Mouse (Mus musculus): ENCODE results near the gene Dglucy. TPM values are rescaled to one million over a fixed set of nuclear protein-coding genes. Genes with fewer than 3 reads are reported as not detected.

Gene Dglucy
- total RNA-seq (2014; rRNA removed; ENCODE audit: low replicate concordance) (6.4 and 12.4 TPM in 2 replicates), polyA plus RNA-seq (2015; fragmentation: Nextera tagmentation; extraction: Ambion mirVana) (7.9 and 9.2 TPM in 2 replicates)

GRCm38 (mm10) chr12:100778934-100779865 lies at the start of gene Dglucy:
Gene Dglucy, plus strand, starts transcription at chr12:100779057.
- TF ChIP-seq CTCF (IDR thresholded peaks at IDR 0.05; ENCODE audit: low read depth) = no peak
- TF ChIP-seq EP300 (IDR thresholded peaks at IDR 0.05; ENCODE audit: low read depth) = no peak
- Histone ChIP-seq H3K4me3 (ENCODE audit: low read depth, low read length) (peak within 1 kb of the TSS; percentile 45), H3K27ac (ENCODE audit: low read depth) (peak within 1 kb of the TSS; percentile 90), H3K36me3 (replicated peaks; ENCODE audit: control insufficient read depth, insufficient read depth, low read length) (no peaks in the 10 kb centered on the region), H3K4me1 (ENCODE audit: control insufficient read depth, insufficient read depth) (peaks cover 13% of the 10 kb centered on the region; the same call in 1 of the 2 replicates), H3K27me3 (ENCODE audit: control insufficient read depth, insufficient read depth, low read length) (no peaks in the 10 kb centered on the region), H3K4me2 (ENCODE audit: low read depth, low read length) (peak within 1 kb of the TSS; percentile 61), H3K9me3 (replicated peaks; ENCODE audit: control insufficient read depth, low read length) (no peaks in the 10 kb centered on the region), H3K9ac (replicated peaks; ENCODE audit: low read depth, low read length) (peak within 1 kb of the TSS; percentile 62)
- ATAC-seq (ENCODE audit: insufficient read depth, low read depth) (peak; percentile 97), DNase-seq (ENCODE audit: low spot score) (peak; percentile 91)
- 19% methylated on average over 12 of the region's 12 CpGs for WGBS

DNA sequence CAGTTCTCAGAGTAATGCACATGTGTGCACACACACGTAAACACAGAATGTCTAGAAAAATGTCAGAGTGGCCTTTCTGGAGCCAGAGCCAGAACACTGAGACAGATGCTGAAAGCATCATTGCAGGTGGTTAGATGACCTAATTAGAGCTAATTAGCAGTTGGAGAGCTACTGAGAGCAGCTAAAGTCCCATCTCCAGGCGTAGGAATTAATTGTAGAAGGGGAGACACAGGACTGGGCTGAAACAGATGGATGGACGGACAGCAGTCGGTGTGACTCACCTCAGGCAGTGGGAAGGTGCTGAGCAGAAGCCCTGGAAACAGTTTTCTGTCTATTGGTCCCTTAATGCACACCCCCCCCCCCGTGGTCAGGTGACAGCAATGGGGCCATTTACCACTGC lies 43.7 kb upstream of the Dglucy start:
- TF ChIP-seq CTCF (IDR thresholded peaks at IDR 0.05; ENCODE audit: low read depth) (no peak), EP300 (IDR thresholded peaks at IDR 0.05; ENCODE audit: low read depth) (no peak)
- Histone ChIP-seq H3K9ac (replicated peaks; ENCODE audit: low read depth, low read length) (no peak overlapping the region), H3K4me3 (ENCODE audit: low read depth, low read length) (no peak overlapping the region), H3K4me2 (ENCODE audit: low read depth, low read length) (no peak overlapping the region), H3K27me3 (ENCODE audit: control insufficient read depth, insufficient read depth, low read length) (no peaks in the 10 kb centered on the region), H3K27ac (ENCODE audit: low read depth) (no peak overlapping the region), H3K4me1 (ENCODE audit: control insufficient read depth, insufficient read depth) (no peaks in the 10 kb centered on the region), H3K9me3 (replicated peaks; ENCODE audit: control insufficient read depth, low read length) (no peaks in the 10 kb centered on the region), H3K36me3 (replicated peaks; ENCODE audit: control insufficient read depth, insufficient read depth, low read length) (no peaks in the 10 kb centered on the region)
- 72% methylated on average over 5 of the region's 5 CpGs for WGBS
- ATAC-seq (ENCODE audit: insufficient read depth, low read depth) = no peak
- no peak for DNase-seq (ENCODE audit: low spot score)

GRCm38 (mm10) chr12:100735581-100735980 lies 43.3 kb upstream of the Dglucy start:
- Histone ChIP-seq H3K9me3 (replicated peaks; ENCODE audit: control insufficient read depth, low read length) (no peaks in the 10 kb centered on the region), H3K27ac (ENCODE audit: low read depth) (no peak overlapping the region), H3K27me3 (ENCODE audit: control insufficient read depth, insufficient read depth, low read length) (no peaks in the 10 kb centered on the region), H3K36me3 (replicated peaks; ENCODE audit: control insufficient read depth, insufficient read depth, low read length) (no peaks in the 10 kb centered on the region), H3K4me2 (ENCODE audit: low read depth, low read length) (no peak overlapping the region), H3K9ac (replicated peaks; ENCODE audit: low read depth, low read length) (no peak overlapping the region), H3K4me1 (ENCODE audit: control insufficient read depth, insufficient read depth) (no peaks in the 10 kb centered on the region), H3K4me3 (ENCODE audit: low read depth, low read length) (no peak overlapping the region)
- 81% methylated on average over 2 of the region's 2 CpGs for WGBS
- TF ChIP-seq CTCF (IDR thresholded peaks at IDR 0.05; ENCODE audit: low read depth) (no peak), EP300 (IDR thresholded peaks at IDR 0.05; ENCODE audit: low read depth) (no peak)
- DNase-seq (ENCODE audit: low spot score) = no peak
- ATAC-seq (ENCODE audit: insufficient read depth, low read depth) = no peak

- no peaks in the 10 kb centered on the region for H3K9me3 ChIP-seq (replicated peaks; ENCODE audit: control insufficient read depth, low read length)
- WGBS = 63% methylated on average over 3 of the region's 3 CpGs
- DNase-seq (ENCODE audit: low spot score) (no peak), ATAC-seq (ENCODE audit: insufficient read depth, low read depth) (no peak)
- H3K4me1 ChIP-seq (ENCODE audit: control insufficient read depth, insufficient read depth) = no peaks in the 10 kb centered on the region
- no peak overlapping the region for H3K4me2 ChIP-seq (ENCODE audit: low read depth, low read length)
- no peak overlapping the region for H3K27ac ChIP-seq (ENCODE audit: low read depth)
- TF ChIP-seq CTCF (IDR thresholded peaks at IDR 0.05; ENCODE audit: low read depth) = no peak
- no peak for TF ChIP-seq EP300 (IDR thresholded peaks at IDR 0.05; ENCODE audit: low read depth)
- H3K4me3 ChIP-seq (ENCODE audit: low read depth, low read length) = no peak overlapping the region
- H3K27me3 ChIP-seq (ENCODE audit: control insufficient read depth, insufficient read depth, low read length) = no peaks in the 10 kb centered on the region
- no peak overlapping the region for H3K9ac ChIP-seq (replicated peaks; ENCODE audit: low read depth, low read length)
- H3K36me3 ChIP-seq (replicated peaks; ENCODE audit: control insufficient read depth, insufficient read depth, low read length) = no peaks in the 10 kb centered on the region
Measured at GRCm38 (mm10) chr12:100738498-100738897, 40.4 kb upstream of the Dglucy start.

DNA sequence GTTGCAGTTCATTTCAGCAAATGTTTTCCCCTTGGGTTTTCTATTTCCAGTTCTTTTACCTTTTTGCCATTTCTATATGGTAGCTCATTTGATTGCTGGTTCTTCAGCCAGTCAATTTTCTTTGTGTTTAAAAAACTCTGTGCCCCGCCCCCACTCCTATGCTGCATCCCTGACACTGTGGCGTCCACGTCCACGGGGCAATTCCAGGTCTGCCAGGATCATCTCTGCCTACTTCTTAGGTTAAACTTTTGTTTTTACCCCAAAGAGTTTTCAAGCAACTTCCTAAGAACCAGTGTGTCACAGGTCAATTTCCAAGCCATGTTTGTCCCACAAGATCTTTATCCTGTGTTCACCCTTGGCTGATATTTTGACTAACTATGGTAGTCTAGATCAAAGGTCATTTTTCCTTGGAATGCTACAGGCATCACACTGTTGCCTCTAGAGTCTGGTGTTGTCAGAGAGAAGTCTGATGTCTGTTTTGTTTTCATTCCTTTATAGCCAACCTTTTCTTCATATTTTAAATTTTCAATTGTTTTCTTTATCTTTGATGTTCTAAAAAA lies 39.8 kb upstream of the Dglucy start:
- Histone ChIP-seq H3K4me1 (ENCODE audit: control insufficient read depth, insufficient read depth) (no peaks in the 10 kb centered on the region), H3K4me2 (ENCODE audit: low read depth, low read length) (no peak overlapping the region)
- no peak for TF ChIP-seq EP300 (IDR thresholded peaks at IDR 0.05; ENCODE audit: low read depth)
- no peak for TF ChIP-seq CTCF (IDR thresholded peaks at IDR 0.05; ENCODE audit: low read depth)

More for the DNA sequence above, 39.8 kb upstream of the Dglucy start:
- DNase-seq (ENCODE audit: low spot score) (no peak), ATAC-seq (ENCODE audit: insufficient read depth, low read depth) (no peak)
- Histone ChIP-seq H3K27ac (ENCODE audit: low read depth) (no peak overlapping the region), H3K36me3 (replicated peaks; ENCODE audit: control insufficient read depth, insufficient read depth, low read length) (no peaks in the 10 kb centered on the region), H3K27me3 (ENCODE audit: control insufficient read depth, insufficient read depth, low read length) (no peaks in the 10 kb centered on the region), H3K9me3 (replicated peaks; ENCODE audit: control insufficient read depth, low read length) (no peaks in the 10 kb centered on the region), H3K9ac (replicated peaks; ENCODE audit: low read depth, low read length) (no peak overlapping the region), H3K4me3 (ENCODE audit: low read depth, low read length) (no peak overlapping the region)
- WGBS = 72% methylated on average over 4 of the region's 4 CpGs
